Mouse (Mus musculus) neural tube, embryonic 13.5 days (tissue): ENCODE results near the gene Tgm6. TPM values are rescaled to one million over a fixed set of nuclear protein-coding genes. Genes with fewer than 3 reads are reported as not detected.

Experiments used
- ATAC-seq: fragments of 200-750 bp; cut with Nextera tagmentation; 2 replicates; pipeline ENCODE4 v1.8.0; 2017; ENCODE audit warnings: low read depth, mild to moderate bottlenecking, moderate TSS enrichment, moderate library complexity
- H3K27ac ChIP-seq: fragments of 300-500 bp; sonication (generic); replicated peaks from 2 replicates; pipeline ENCODE4 v1.5.1; 2015; ENCODE audit warnings: moderate library complexity, mild to moderate bottlenecking, inconsistent platforms
- H3K27me3 ChIP-seq: fragments of 300-500 bp; sonication (generic); 2 replicates; pipeline ENCODE4 v1.6.1; 2015; ENCODE audit warnings: mild to moderate bottlenecking, inconsistent platforms
- H3K36me3 ChIP-seq: fragments of 300-500 bp; sonication (generic); 2 replicates; pipeline ENCODE4 v1.6.1; 2015; ENCODE audit warnings: mild to moderate bottlenecking, inconsistent platforms
- H3K4me1 ChIP-seq: fragments of 300-500 bp; sonication (generic); replicated peaks from 2 replicates; pipeline ENCODE4 v1.6.1; 2015; ENCODE audit warnings: inconsistent platforms
- H3K4me2 ChIP-seq: fragments of 300-500 bp; sonication (generic); 2 replicates; pipeline ENCODE4 v1.6.1; 2015; ENCODE audit warnings: inconsistent platforms, mild to moderate bottlenecking, moderate library complexity
- H3K4me3 ChIP-seq: fragments of 300-500 bp; sonication (generic); 2 replicates; pipeline ENCODE4 v1.5.1; 2015; ENCODE audit warnings: mild to moderate bottlenecking, inconsistent platforms
- H3K9ac ChIP-seq: fragments of 300-500 bp; sonication (generic); 2 replicates; pipeline ENCODE4 v1.6.1; 2015; ENCODE audit warnings: moderate library complexity, mild to moderate bottlenecking, inconsistent platforms
- H3K9me3 ChIP-seq: fragments of 300-500 bp; sonication (generic); 2 replicates; pipeline ENCODE4 v1.6.1; 2016; ENCODE audit warnings: inconsistent platforms
- WGBS: fragments of 180-500 bp; shearing (Covaris S2); methylation state at CpG from one replicate; pipeline ENCODE4 v1.1.7; 2015; 5-methylcytosine and 5-hydroxymethylcytosine counted together
- polyA plus RNA-seq: library from polyadenylated mRNA; unstranded; fragments of >200 nt; fragmentation: Nextera tagmentation; extraction: Ambion mirVana; gene quantifications from 2 replicates; pipeline ENCODE4 v1.2.1, GENCODE M21; 2015

Gene Tgm6
- polyA plus RNA-seq, 1 experiment from 2014 or later, result not detected

GRCm38 (mm10) chr2:130155171-130155570 lies 43.0 kb downstream of the Tgm6 start:
- Histone ChIP-seq H3K9ac (no peak overlapping the region), H3K4me2 (no peak overlapping the region), H3K27me3 (no peaks in the 10 kb centered on the region), H3K9me3 (no peaks in the 10 kb centered on the region), H3K27ac (no peak overlapping the region), H3K36me3 (no peaks in the 10 kb centered on the region), H3K4me1 (no peaks in the 10 kb centered on the region), H3K4me3 (no peak overlapping the region)
- 80% methylated on average over 3 of the region's 3 CpGs for WGBS
- ATAC-seq, result no peak

- no peaks in the 10 kb centered on the region for H3K4me1 ChIP-seq
- no peaks in the 10 kb centered on the region for H3K36me3 ChIP-seq
- H3K27ac ChIP-seq, result no peak overlapping the region
- no peaks in the 10 kb centered on the region for H3K27me3 ChIP-seq
- no peak overlapping the region for H3K9ac ChIP-seq
- no peak overlapping the region for H3K4me2 ChIP-seq
- H3K9me3 ChIP-seq, result no peaks in the 10 kb centered on the region
- ATAC-seq, result no peak
- H3K4me3 ChIP-seq, result no peak overlapping the region
These were observed 43.6 kb downstream of the Tgm6 start for GRCm38 (mm10) chr2:130155851-130156250.

DNA sequence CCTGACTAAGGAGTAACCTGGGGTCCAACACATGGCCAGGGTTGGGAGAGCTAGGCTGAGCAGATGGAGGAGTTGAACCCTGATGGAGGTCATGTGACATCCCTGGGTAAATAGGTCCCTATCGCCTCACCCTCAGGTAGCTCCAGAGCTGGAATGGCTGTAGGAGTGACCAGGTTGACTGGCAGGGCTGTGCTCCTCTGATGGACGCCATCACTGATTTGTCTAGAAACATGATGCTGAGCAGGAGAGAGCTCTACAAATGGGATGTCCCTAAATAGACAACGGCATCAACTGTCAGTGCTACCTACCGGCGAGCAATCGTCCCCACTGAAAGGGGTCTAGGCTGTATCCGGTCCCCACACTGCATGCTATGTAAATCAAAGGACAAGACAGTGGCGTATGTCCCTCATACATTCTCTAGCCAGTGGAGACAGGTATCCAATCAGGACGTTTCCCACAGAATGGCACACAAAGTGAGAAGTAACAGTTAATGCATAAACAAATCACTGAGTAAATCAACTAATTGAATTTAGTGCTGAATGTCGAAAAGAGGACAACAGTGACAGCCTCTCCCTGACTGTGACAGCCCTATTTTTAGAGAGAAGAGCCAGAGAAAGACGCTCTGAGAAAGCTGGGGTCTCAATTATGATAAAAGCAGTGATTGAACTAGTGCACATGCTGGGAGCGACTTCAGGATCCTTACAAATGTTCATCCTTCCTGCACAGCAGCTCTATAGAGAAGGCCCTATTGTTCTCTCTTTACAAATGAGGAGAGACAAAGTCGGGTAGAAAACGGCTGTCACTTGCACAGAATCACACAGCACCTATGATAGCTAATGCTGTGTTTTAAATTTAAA lies 45.2 kb downstream of the Tgm6 start:
- Histone ChIP-seq H3K27me3 (no peaks in the 10 kb centered on the region), H3K4me3 (no peak overlapping the region), H3K36me3 (no peaks in the 10 kb centered on the region), H3K4me1 (no peaks in the 10 kb centered on the region), H3K4me2 (no peak overlapping the region), H3K27ac (no peak overlapping the region), H3K9me3 (no peaks in the 10 kb centered on the region), H3K9ac (no peak overlapping the region)
- ATAC-seq, result no peak; the same call in 1 of the 2 replicates
- WGBS, result 53% methylated on average over 14 of the region's 14 CpGs

GRCm38 (mm10) chr2:130158088-130158437 lies 45.8 kb downstream of the Tgm6 start:
- Histone ChIP-seq H3K9ac (no peak overlapping the region), H3K4me1 (no peaks in the 10 kb centered on the region), H3K27ac (no peak overlapping the region), H3K9me3 (no peaks in the 10 kb centered on the region), H3K4me3 (no peak overlapping the region), H3K36me3 (no peaks in the 10 kb centered on the region), H3K27me3 (no peaks in the 10 kb centered on the region), H3K4me2 (no peak overlapping the region)
- no peak for ATAC-seq
- 59% methylated on average over 4 of the region's 4 CpGs for WGBS

GRCm38 (mm10) chr2:130162701-130163100 lies 50.5 kb downstream of the Tgm6 start:
- 85% methylated on average over 5 of the region's 5 CpGs for WGBS
- H3K9me3 ChIP-seq, result no peaks in the 10 kb centered on the region
- no peak for ATAC-seq
- no peak overlapping the region for H3K9ac ChIP-seq
- H3K4me2 ChIP-seq, result no peak overlapping the region
- H3K27ac ChIP-seq, result no peak overlapping the region
- no peak overlapping the region for H3K4me3 ChIP-seq
- H3K36me3 ChIP-seq, result peaks cover 3% of the 10 kb centered on the region; the same call in 1 of the 2 replicates
- peaks cover 5% of the 10 kb centered on the region for H3K4me1 ChIP-seq
- H3K27me3 ChIP-seq, result no peaks in the 10 kb centered on the region

GRCm38 (mm10) chr2:130166311-130167214 lies 54.3 kb downstream of the Tgm6 start:
- H3K4me1 ChIP-seq, result peaks cover 5% of the 10 kb centered on the region
- no peak overlapping the region for H3K9ac ChIP-seq
- H3K27me3 ChIP-seq, result no peaks in the 10 kb centered on the region
- peak overlapping the region; percentile 59 for H3K27ac ChIP-seq
- peak; percentile 85 for ATAC-seq
- no peaks in the 10 kb centered on the region for H3K9me3 ChIP-seq
- no peak overlapping the region for H3K4me3 ChIP-seq
- WGBS, result 55% methylated on average over 9 of the region's 9 CpGs
- H3K4me2 ChIP-seq, result no peak overlapping the region
- H3K36me3 ChIP-seq, result peaks cover 30% of the 10 kb centered on the region

- WGBS, result 57% methylated on average over 3 of the region's 3 CpGs
- no peak overlapping the region for H3K4me3 ChIP-seq
- ATAC-seq, result no peak
- no peak overlapping the region for H3K9ac ChIP-seq
- H3K27me3 ChIP-seq, result no peaks in the 10 kb centered on the region
- no peak overlapping the region for H3K4me2 ChIP-seq
- H3K9me3 ChIP-seq, result no peaks in the 10 kb centered on the region
- no peak overlapping the region for H3K27ac ChIP-seq
- H3K4me1 ChIP-seq, result peaks cover 5% of the 10 kb centered on the region
- H3K36me3 ChIP-seq, result peaks cover 43% of the 10 kb centered on the region
These were observed 55.6 kb downstream of the Tgm6 start for GRCm38 (mm10) chr2:130167861-130168260.

- no peak overlapping the region for H3K4me2 ChIP-seq
- H3K9me3 ChIP-seq, result no peaks in the 10 kb centered on the region
- WGBS, result 86% methylated on average over 2 of the region's 2 CpGs
- H3K4me3 ChIP-seq, result no peak overlapping the region
- no peak overlapping the region for H3K9ac ChIP-seq
- peaks cover 79% of the 10 kb centered on the region for H3K36me3 ChIP-seq
- peaks cover 6% of the 10 kb centered on the region for H3K4me1 ChIP-seq
- H3K27me3 ChIP-seq, result no peaks in the 10 kb centered on the region
- H3K27ac ChIP-seq, result no peak overlapping the region
- ATAC-seq, result no peak
These were observed 59.5 kb downstream of the Tgm6 start for GRCm38 (mm10) chr2:130171674-130172073.

- Histone ChIP-seq H3K9ac (peak overlapping the region; percentile 99), H3K9me3 (no peaks in the 10 kb centered on the region), H3K4me3 (0 out of 2 replicates have a peak overlapping the region, but pooled peaks have one; percentile 94), H3K27me3 (no peaks in the 10 kb centered on the region), H3K36me3 (peaks cover 51% of the 10 kb centered on the region), H3K27ac (no peak overlapping the region), H3K4me2 (peak overlapping the region; percentile 94), H3K4me1 (peaks cover 31% of the 10 kb centered on the region)
- 85% methylated on average over 8 of the region's 8 CpGs for WGBS
- ATAC-seq, result no peak
These were observed 64.6 kb downstream of the Tgm6 start for GRCm38 (mm10) chr2:130176820-130177219.

- H3K4me2 ChIP-seq, result peak overlapping the region; percentile 94
- peak overlapping the region; percentile 97 for H3K27ac ChIP-seq
- no peaks in the 10 kb centered on the region; the same call in 1 of the 2 replicates for H3K27me3 ChIP-seq
- H3K9me3 ChIP-seq, result no peaks in the 10 kb centered on the region
- H3K4me3 ChIP-seq, result peak overlapping the region; percentile 94
- H3K9ac ChIP-seq, result peak overlapping the region; percentile 99
- peaks cover 36% of the 10 kb centered on the region for H3K36me3 ChIP-seq
- WGBS, result under 1% methylated on average over 11 of the region's 11 CpGs
- no peak for ATAC-seq
- H3K4me1 ChIP-seq, result peaks cover 31% of the 10 kb centered on the region
These were observed 66.1 kb downstream of the Tgm6 start for GRCm38 (mm10) chr2:130178381-130178705.

DNA sequence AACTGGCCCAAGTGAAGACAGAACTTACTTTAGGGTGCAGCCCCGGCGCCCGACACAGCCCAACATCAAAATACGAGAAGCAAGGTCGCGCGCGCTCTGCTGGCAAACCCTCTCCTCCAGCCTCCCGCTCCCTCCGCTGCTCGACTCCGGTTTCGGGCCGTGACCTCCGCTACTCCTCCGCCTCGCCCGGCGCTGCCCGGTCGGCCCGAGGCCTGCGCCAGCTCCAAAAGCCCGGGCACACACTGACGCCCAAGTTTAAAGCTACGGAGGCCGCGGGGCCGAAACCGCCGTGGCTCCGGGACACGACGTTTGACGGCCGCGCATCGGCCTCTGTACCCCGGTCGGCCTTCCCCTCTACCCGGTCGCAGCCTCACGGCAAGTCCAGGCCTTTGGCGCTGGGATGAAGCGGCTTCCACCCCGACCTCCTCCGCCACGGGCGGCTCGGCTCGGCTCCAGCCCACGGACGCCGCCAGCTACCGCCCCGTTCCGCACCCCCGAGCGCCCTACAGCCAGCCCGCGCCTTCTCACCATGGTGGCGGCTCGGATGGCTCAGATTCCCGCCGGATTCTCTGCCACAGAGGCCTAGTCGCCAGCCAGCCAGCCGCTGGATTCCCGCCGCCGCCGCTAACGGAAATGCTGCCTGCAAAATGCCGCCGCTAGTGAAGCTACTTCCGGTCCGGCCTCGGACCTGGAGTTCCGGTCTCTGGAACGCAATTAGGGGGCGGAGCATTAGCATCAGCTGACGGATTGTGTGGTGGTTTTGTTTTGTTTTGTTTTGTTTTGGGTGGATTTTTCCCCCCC lies 66.7 kb downstream of the Tgm6 start, which contains the start of gene Snrpb:
Gene Snrpb (minus strand): TSS at position 698 of the 801 bp plus-strand sequence.
- peak within 1 kb of the TSS; percentile 94 for H3K4me3 ChIP-seq
- no peaks in the 10 kb centered on the region; the same call in 1 of the 2 replicates for H3K27me3 ChIP-seq
- peaks cover 31% of the 10 kb centered on the region for H3K4me1 ChIP-seq
- peaks cover 30% of the 10 kb centered on the region for H3K36me3 ChIP-seq
- no peaks in the 10 kb centered on the region for H3K9me3 ChIP-seq
- peak; percentile 95 for ATAC-seq
- peak within 1 kb of the TSS; percentile 94 for H3K4me2 ChIP-seq
- WGBS, result under 1% methylated on average over 81 of the region's 81 CpGs
- H3K27ac ChIP-seq, result peak within 1 kb of the TSS; percentile 97
- H3K9ac ChIP-seq, result peak within 1 kb of the TSS; percentile 99
